Mouse (Mus musculus): ENCODE measurements around the gene 2310061N02Rik.

DNA sequence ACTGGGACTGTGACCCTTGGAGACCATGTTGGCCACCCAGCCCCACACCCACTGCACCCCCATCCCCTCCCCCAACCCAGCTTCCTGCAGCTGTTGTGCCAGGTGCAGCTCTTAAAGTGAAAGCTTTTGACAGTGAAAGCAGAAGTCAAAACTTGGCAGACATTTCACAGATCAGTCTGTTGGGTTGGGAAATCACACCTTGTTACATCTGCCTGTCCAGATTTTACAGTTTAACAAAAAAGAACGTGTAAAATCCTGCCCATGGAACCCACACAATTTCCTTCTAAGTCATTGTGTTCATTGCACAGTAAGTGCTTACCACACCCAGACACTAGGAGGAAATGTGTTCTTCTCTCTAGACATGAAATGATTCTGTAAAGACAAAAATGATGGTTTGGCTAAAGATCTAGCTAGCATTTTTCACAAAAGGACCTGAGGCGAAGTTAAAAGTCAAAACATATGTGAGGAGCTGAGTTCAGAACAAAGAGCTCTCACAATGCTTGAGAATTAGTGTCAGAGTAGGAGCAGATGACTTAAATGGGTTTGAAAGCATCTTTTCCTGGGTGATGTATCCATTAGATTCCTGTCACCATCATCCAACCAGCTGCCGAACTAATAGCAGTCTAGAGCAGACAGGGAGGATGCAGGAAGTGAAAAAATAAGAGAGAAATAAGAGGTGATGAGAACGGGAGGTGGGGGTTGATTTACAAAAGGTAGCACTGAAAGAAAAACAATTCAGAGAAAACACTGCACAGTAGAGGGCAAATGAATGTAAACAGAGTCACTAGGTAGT is 6.5 kb downstream of the 2310061N02Rik start:
- TF ChIP-seq CTCF (IDR thresholded peaks at IDR 0.05; ENCODE audit: low read depth): no peak
- TF ChIP-seq EP300 (IDR thresholded peaks at IDR 0.05; ENCODE audit: low read depth): no peak

Data from liver, embryonic 14.5 days (tissue).